Mouse (Mus musculus): ENCODE results near the gene Pus1. TPM values are rescaled to one million over a fixed set of nuclear protein-coding genes. Genes with fewer than 3 reads are reported as not detected.

Pus1 gene
- 24.3 and 24.4 TPM in 2 replicates for polyA plus RNA-seq (2015; fragmentation: Nextera tagmentation; extraction: Ambion mirVana)

- DNase-seq (ENCODE audit: low spot score), result peak; percentile 94
- WGBS, result under 1% methylated on average over 56 of the region's 57 CpGs
- Histone ChIP-seq H3K27me3 (ENCODE audit: control insufficient read depth, insufficient read depth, low read length) (no peaks in the 10 kb centered on the region), H3K27ac (replicated peaks) (peak within 1 kb of the TSS; percentile 75), H3K9ac (ENCODE audit: low read length) (peak within 1 kb of the TSS; percentile 85), H3K4me2 (replicated peaks; ENCODE audit: low read depth) (peak within 1 kb of the TSS; percentile 98), H3K4me3 (ENCODE audit: low read depth, low read length) (peak within 1 kb of the TSS; percentile 78), H3K36me3 (ENCODE audit: control insufficient read depth, insufficient read depth, low read length) (0 out of 2 replicates have a peak, but pooled peaks cover 2% of the 10 kb centered on the region), H3K4me1 (replicated peaks; ENCODE audit: control insufficient read depth, insufficient read depth) (0 out of 2 replicates have a peak, but pooled peaks cover 4% of the 10 kb centered on the region), H3K9me3 (ENCODE audit: control insufficient read depth, low read length) (no peaks in the 10 kb centered on the region)
- TF ChIP-seq CTCF (IDR thresholded peaks at IDR 0.05; ENCODE audit: low read depth) (no peak), EP300 (optimal IDR thresholded peaks at IDR 0.05) (no peak)
- peak; percentile 93 for ATAC-seq (ENCODE audit: low FRiP score, low TSS enrichment)
Observed at GRCm38 (mm10) chr5:110779998-110780760, at the start of gene Pus1. Gene Pus1 (minus strand): TSS chr5:110780659.

- Histone ChIP-seq H3K4me2 (replicated peaks; ENCODE audit: low read depth) (no peak overlapping the region), H3K4me1 (replicated peaks; ENCODE audit: control insufficient read depth, insufficient read depth) (no peaks in the 10 kb centered on the region), H3K27ac (replicated peaks) (no peak overlapping the region), H3K9ac (ENCODE audit: low read length) (no peak overlapping the region), H3K27me3 (ENCODE audit: control insufficient read depth, insufficient read depth, low read length) (no peaks in the 10 kb centered on the region), H3K4me3 (ENCODE audit: low read depth, low read length) (no peak overlapping the region), H3K9me3 (ENCODE audit: control insufficient read depth, low read length) (no peaks in the 10 kb centered on the region), H3K36me3 (ENCODE audit: control insufficient read depth, insufficient read depth, low read length) (no peaks in the 10 kb centered on the region)
- TF ChIP-seq CTCF (IDR thresholded peaks at IDR 0.05; ENCODE audit: low read depth) (no peak), EP300 (optimal IDR thresholded peaks at IDR 0.05) (no peak)
- DNase-seq (ENCODE audit: low spot score) (no peak), ATAC-seq (ENCODE audit: low FRiP score, low TSS enrichment) (no peak)
- 82% methylated on average over 5 of the region's 5 CpGs for WGBS
Observed at GRCm38 (mm10) chr5:110827576-110827975, 47.1 kb upstream of the Pus1 start.

GRCm38 (mm10) chr5:110826781-110827495 is 46.5 kb upstream of the Pus1 start:
- TF ChIP-seq CTCF (IDR thresholded peaks at IDR 0.05; ENCODE audit: low read depth) (no peak), EP300 (optimal IDR thresholded peaks at IDR 0.05) (no peak)
- Histone ChIP-seq H3K4me2 (replicated peaks; ENCODE audit: low read depth) (no peak overlapping the region), H3K27ac (replicated peaks) (0 out of 2 replicates have a peak overlapping the region, but pooled peaks have one; percentile 24), H3K36me3 (ENCODE audit: control insufficient read depth, insufficient read depth, low read length) (no peaks in the 10 kb centered on the region), H3K9me3 (ENCODE audit: control insufficient read depth, low read length) (no peaks in the 10 kb centered on the region), H3K9ac (ENCODE audit: low read length) (no peak overlapping the region), H3K4me3 (ENCODE audit: low read depth, low read length) (no peak overlapping the region), H3K4me1 (replicated peaks; ENCODE audit: control insufficient read depth, insufficient read depth) (no peaks in the 10 kb centered on the region), H3K27me3 (ENCODE audit: control insufficient read depth, insufficient read depth, low read length) (no peaks in the 10 kb centered on the region)
- no peak for DNase-seq (ENCODE audit: low spot score)
- WGBS, result 69% methylated on average over 8 of the region's 8 CpGs
- ATAC-seq (ENCODE audit: low FRiP score, low TSS enrichment), result peak; percentile 26; the same call in 1 of the 2 replicates

GRCm38 (mm10) chr5:110824421-110824820 is 44.0 kb upstream of the Pus1 start:
- Histone ChIP-seq H3K27me3 (ENCODE audit: control insufficient read depth, insufficient read depth, low read length) (no peaks in the 10 kb centered on the region), H3K36me3 (ENCODE audit: control insufficient read depth, insufficient read depth, low read length) (no peaks in the 10 kb centered on the region), H3K4me3 (ENCODE audit: low read depth, low read length) (no peak overlapping the region), H3K27ac (replicated peaks) (no peak overlapping the region), H3K4me1 (replicated peaks; ENCODE audit: control insufficient read depth, insufficient read depth) (no peaks in the 10 kb centered on the region), H3K9ac (ENCODE audit: low read length) (no peak overlapping the region), H3K9me3 (ENCODE audit: control insufficient read depth, low read length) (no peaks in the 10 kb centered on the region), H3K4me2 (replicated peaks; ENCODE audit: low read depth) (no peak overlapping the region)
- DNase-seq (ENCODE audit: low spot score) (no peak), ATAC-seq (ENCODE audit: low FRiP score, low TSS enrichment) (no peak)
- WGBS, result 65% methylated on average over 4 of the region's 4 CpGs
- TF ChIP-seq CTCF (IDR thresholded peaks at IDR 0.05; ENCODE audit: low read depth) (no peak), EP300 (optimal IDR thresholded peaks at IDR 0.05) (no peak)

GRCm38 (mm10) chr5:110809667-110810325 is 29.3 kb upstream of the Pus1 start, which contains the start of gene Ulk1:
Gene Ulk1 (minus strand): TSS chr5:110810097.
- Histone ChIP-seq H3K4me1 (replicated peaks; ENCODE audit: control insufficient read depth, insufficient read depth) (peaks cover 2% of the 10 kb centered on the region; the same call in 1 of the 2 replicates), H3K27ac (replicated peaks) (peak within 1 kb of the TSS; percentile 96), H3K9ac (ENCODE audit: low read length) (peak within 1 kb of the TSS; percentile 99), H3K27me3 (ENCODE audit: control insufficient read depth, insufficient read depth, low read length) (no peaks in the 10 kb centered on the region), H3K9me3 (ENCODE audit: control insufficient read depth, low read length) (no peaks in the 10 kb centered on the region), H3K4me2 (replicated peaks; ENCODE audit: low read depth) (peak within 1 kb of the TSS; percentile 95), H3K4me3 (ENCODE audit: low read depth, low read length) (peak within 1 kb of the TSS; percentile 93), H3K36me3 (ENCODE audit: control insufficient read depth, insufficient read depth, low read length) (no peaks in the 10 kb centered on the region)
- peak; percentile 96 for ATAC-seq (ENCODE audit: low FRiP score, low TSS enrichment)
- no peak for TF ChIP-seq EP300 (optimal IDR thresholded peaks at IDR 0.05)
- no peak for TF ChIP-seq CTCF (IDR thresholded peaks at IDR 0.05; ENCODE audit: low read depth)
- under 1% methylated on average over 52 of the region's 80 CpGs for WGBS
- DNase-seq (ENCODE audit: low spot score), result peak; percentile 100
